Comparison of ENCODE assay signal across 8 mouse cellular contexts in genomic region chr17:65931525-65931924, GRCm38 (mm10). TPM values are rescaled to one million over a fixed set of nuclear protein-coding genes. Genes with fewer than 3 reads are reported as not detected.
DNase-seq lines count a peak whose midpoint lies in the region; ATAC-seq and TF ChIP-seq lines count a peak whose summit lies in the region.

No protein-coding gene starts in this region.

- H3K4me2 ChIP-seq in heart, postnatal 0 days (ENCODE audit: low read depth, low read length): no peak overlapping the region
- H3K4me2 ChIP-seq in forebrain, embryonic 12.5 days: no peak overlapping the region
- H3K4me2 ChIP-seq in midbrain, embryonic 11.5 days: no peak overlapping the region

- H3K9me3 ChIP-seq in heart, postnatal 0 days (replicated peaks; ENCODE audit: control insufficient read depth, low read length): no peaks in the 10 kb centered on the region
- H3K9me3 ChIP-seq in heart, embryonic 10.5 days: no peaks in the 10 kb centered on the region
- H3K9me3 ChIP-seq in forebrain, embryonic 12.5 days: no peaks in the 10 kb centered on the region
- no peaks in the 10 kb centered on the region for H3K9me3 ChIP-seq in midbrain, embryonic 11.5 days (ENCODE audit: control insufficient read depth, low read length)

- WGBS in heart, postnatal 0 days: 74% methylated on average over 6 of the region's 6 CpGs
- WGBS in heart, embryonic 10.5 days: 65% methylated on average over 6 of the region's 6 CpGs
- 31% methylated on average over 6 of the region's 6 CpGs for WGBS in forebrain, embryonic 12.5 days
- 51% methylated on average over 6 of the region's 6 CpGs for WGBS in midbrain, embryonic 11.5 days

- H3K27me3 ChIP-seq in heart, postnatal 0 days (ENCODE audit: control insufficient read depth, insufficient read depth, low read length): no peaks in the 10 kb centered on the region
- H3K27me3 ChIP-seq in heart, embryonic 10.5 days (ENCODE audit: insufficient read depth, poor library complexity, severe bottlenecking): no peaks in the 10 kb centered on the region
- H3K27me3 ChIP-seq in forebrain, embryonic 12.5 days: no peaks in the 10 kb centered on the region
- no peaks in the 10 kb centered on the region for H3K27me3 ChIP-seq in midbrain, embryonic 11.5 days (ENCODE audit: control insufficient read depth, insufficient read depth, low read length)

- TF ChIP-seq EP300 in heart, postnatal 0 days (IDR thresholded peaks at IDR 0.05; ENCODE audit: low read depth): no peak

- intact Hi-C loops in left cerebral cortex, postnatal 14 days (cut with DNase I): no loop called here

- peak overlapping the region; percentile 34; the same call in 1 of the 2 replicates for H3K27ac ChIP-seq in heart, postnatal 0 days (ENCODE audit: low read depth)
- H3K27ac ChIP-seq in heart, embryonic 10.5 days: no peak overlapping the region
- peak overlapping the region; percentile 71 for H3K27ac ChIP-seq in forebrain, embryonic 12.5 days
- H3K27ac ChIP-seq in midbrain, embryonic 11.5 days (ENCODE audit: low read depth, low read length): no peak overlapping the region

- H3K4me1 ChIP-seq in heart, postnatal 0 days (ENCODE audit: control insufficient read depth, insufficient read depth): peaks cover 7% of the 10 kb centered on the region; the same call in 1 of the 2 replicates
- peaks cover 6% of the 10 kb centered on the region; the same call in 1 of the 2 replicates for H3K4me1 ChIP-seq in heart, embryonic 10.5 days
- peaks cover 10% of the 10 kb centered on the region for H3K4me1 ChIP-seq in forebrain, embryonic 12.5 days
- H3K4me1 ChIP-seq in midbrain, embryonic 11.5 days (ENCODE audit: control insufficient read depth, insufficient read depth, low read length): no peaks in the 10 kb centered on the region

- ATAC-seq in heart, postnatal 0 days (ENCODE audit: insufficient read depth, low read depth): no peak
- peak; percentile 55 for ATAC-seq in forebrain, embryonic 12.5 days (ENCODE audit: low FRiP score)
- ATAC-seq in midbrain, embryonic 11.5 days (ENCODE audit: low FRiP score): peak; percentile 63; the same call in 1 of the 2 replicates

- peaks cover 38% of the 10 kb centered on the region for H3K36me3 ChIP-seq in heart, postnatal 0 days (replicated peaks; ENCODE audit: control insufficient read depth, insufficient read depth, low read length)
- H3K36me3 ChIP-seq in heart, embryonic 10.5 days: peaks cover 58% of the 10 kb centered on the region
- peaks cover 41% of the 10 kb centered on the region for H3K36me3 ChIP-seq in forebrain, embryonic 12.5 days (replicated peaks)
- H3K36me3 ChIP-seq in midbrain, embryonic 11.5 days (ENCODE audit: control insufficient read depth, insufficient read depth, low read length): peaks cover 8% of the 10 kb centered on the region

- TF ChIP-seq POLR2A in brain, embryonic 14.5 days (IDR thresholded peaks at IDR 0.05; ENCODE audit: borderline replicate concordance, extremely low read depth, insufficient read depth, insufficient read length, poor library complexity, severe bottlenecking): no peak

- DNase-seq in heart, postnatal 0 days (ENCODE audit: low spot score): no peak
- DNase-seq in heart, embryonic 10.5 days (ENCODE audit: low spot score): no peak
- DNase-seq in brain, embryonic 14.5 days (ENCODE audit: low read depth): peak; percentile 61
- DNase-seq in midbrain, embryonic 11.5 days (ENCODE audit: low spot score, missing footprints): no peak
- DNase-seq in adrenal gland, postnatal 36 days: no peak
- no peak for DNase-seq in ovary, postnatal 36 days (ENCODE audit: low spot score)
- no peak for DNase-seq in left cerebral cortex, postnatal 14 days (ENCODE audit: low spot score in 2 of 2)

- TF ChIP-seq CTCF in heart, postnatal 0 days (IDR thresholded peaks at IDR 0.05; ENCODE audit: low read depth): no peak
- TF ChIP-seq CTCF in brain, embryonic 14.5 days (IDR thresholded peaks at IDR 0.05; ENCODE audit: borderline replicate concordance, extremely low read depth, insufficient read depth, insufficient read length): no peak

- no peak overlapping the region for H3K4me3 ChIP-seq in heart, postnatal 0 days (ENCODE audit: low read depth, low read length)
- H3K4me3 ChIP-seq in heart, embryonic 10.5 days: no peak overlapping the region
- H3K4me3 ChIP-seq in forebrain, embryonic 12.5 days (replicated peaks): no peak overlapping the region
- H3K4me3 ChIP-seq in midbrain, embryonic 11.5 days (ENCODE audit: low read depth, low read length): no peak overlapping the region

- no peak overlapping the region for H3K9ac ChIP-seq in heart, postnatal 0 days (replicated peaks; ENCODE audit: low read depth, low read length)
- no peak overlapping the region for H3K9ac ChIP-seq in forebrain, embryonic 12.5 days
- H3K9ac ChIP-seq in midbrain, embryonic 11.5 days (ENCODE audit: low read length): 0 out of 2 replicates have a peak overlapping the region, but pooled peaks have one; percentile 7

RNA-seq across cellular contexts. Expression of gene Twsg1, which starts 19.5 kb away (rescaled TPM):
- total RNA-seq in heart, postnatal 0 days (2014; rRNA removed; ENCODE audit: low replicate concordance): 81.4 and 92.7 TPM in 2 replicates
- 60.0 and 65.8 TPM in 2 replicates for polyA plus RNA-seq in heart, postnatal 0 days (2015; fragmentation: Nextera tagmentation; extraction: Ambion mirVana)
- polyA plus RNA-seq in heart, embryonic 10.5 days (2016; fragmentation: Nextera tagmentation; extraction: Ambion mirVana): 74.4 and 79.4 TPM in 2 replicates
- polyA plus RNA-seq in brain, embryonic 14.5 days (2012; rRNA removed): 49.1 and 53.5 TPM in 2 replicates
- polyA plus RNA-seq in forebrain, embryonic 12.5 days (2016; fragmentation: Nextera tagmentation; extraction: Ambion mirVana): 100 and 101 TPM in 2 replicates
- 105 and 115 TPM in 2 replicates for polyA plus RNA-seq in midbrain, embryonic 11.5 days (2014; fragmentation: Nextera tagmentation; extraction: Ambion mirVana)
- 100 to 1,000 TPM; 111 to 124 TPM for total RNA-seq in adrenal gland, postnatal 36 days (2021)
- total RNA-seq in left cerebral cortex, postnatal 14 days (2021): 10 to 100 TPM; 21.9 to 25.6 TPM

RNA-seq across cellular contexts. Expression of gene Ralbp1, which starts 45.9 kb away (rescaled TPM):
- 37.9 and 38.6 TPM in 2 replicates for total RNA-seq in heart, postnatal 0 days (2014; rRNA removed; ENCODE audit: low replicate concordance)
- polyA plus RNA-seq in heart, postnatal 0 days (2015; fragmentation: Nextera tagmentation; extraction: Ambion mirVana): 39.0 and 45.8 TPM in 2 replicates
- 46.1 and 52.1 TPM in 2 replicates for polyA plus RNA-seq in heart, embryonic 10.5 days (2016; fragmentation: Nextera tagmentation; extraction: Ambion mirVana)
- 28.4 and 32.5 TPM in 2 replicates for polyA plus RNA-seq in brain, embryonic 14.5 days (2012; rRNA removed)
- polyA plus RNA-seq in forebrain, embryonic 12.5 days (2016; fragmentation: Nextera tagmentation; extraction: Ambion mirVana): 39.6 and 43.9 TPM in 2 replicates
- 39.5 and 45.4 TPM in 2 replicates for polyA plus RNA-seq in midbrain, embryonic 11.5 days (2014; fragmentation: Nextera tagmentation; extraction: Ambion mirVana)
- total RNA-seq in adrenal gland, postnatal 36 days (2021): 10 to 100 TPM; 41.4 to 61.4 TPM
- total RNA-seq in left cerebral cortex, postnatal 14 days (2021): 10 to 100 TPM; 43.4 to 47.2 TPM

Comparison
In these comparisons a context has a peak if more than half of its experiments do, and no peak if none do; other contexts are left out.
1. H3K27ac ChIP-seq: peak in heart, postnatal 0 days (single experiment) and forebrain, embryonic 12.5 days (single experiment); none in heart, embryonic 10.5 days (single experiment) and midbrain, embryonic 11.5 days (single experiment).